ENCODE assay signal across 15 mouse cellular contexts in genomic region chr13:89780276-89780675, GRCm38 (mm10).
"Had no signal": no experiment of that assay in that cellular context is flagged by ENCODE, and none has a peak within 500 bp of the region (broad histone marks: within the 10 kb centered on the region; RNA-seq: fewer than 3 reads in every experiment).

No protein-coding gene starts in this region.

- H3K4me3 ChIP-seq: midbrain, embryonic 10.5 days; midbrain, embryonic 12.5 days; myocyte; neural tube, embryonic 13.5 days; neural tube, embryonic 15.5 days; stomach, embryonic 15.5 days had no signal

- H3K4me2 ChIP-seq: lung, embryonic 14.5 days; midbrain, embryonic 12.5 days; neural tube, embryonic 13.5 days; neural tube, embryonic 15.5 days; stomach, embryonic 15.5 days had no signal

- H3K4me1 ChIP-seq: neural tube, embryonic 15.5 days; stomach, embryonic 15.5 days had no signal

- H3K9ac ChIP-seq: lung, embryonic 14.5 days; midbrain, embryonic 12.5 days; neural tube, embryonic 13.5 days; neural tube, embryonic 15.5 days; stomach, embryonic 15.5 days had no signal

- H3K36me3 ChIP-seq: midbrain, embryonic 10.5 days; midbrain, embryonic 12.5 days; neural tube, embryonic 13.5 days; neural tube, embryonic 15.5 days; stomach, embryonic 15.5 days had no signal

- H3K27me3 ChIP-seq: midbrain, embryonic 12.5 days; neural tube, embryonic 13.5 days; neural tube, embryonic 15.5 days; stomach, embryonic 15.5 days had no signal

- H3K9me3 ChIP-seq: midbrain, embryonic 10.5 days; midbrain, embryonic 12.5 days; neural tube, embryonic 13.5 days; neural tube, embryonic 15.5 days; stomach, embryonic 15.5 days had no signal

- DNase-seq: lung, adult 18-20 months; lung, embryonic 14.5 days; lung, postnatal 10 days; lung, postnatal 4 days; midbrain, embryonic 14.5 days; right cerebral cortex, postnatal 14 days; thymus, adult 2 months; thymus, postnatal 36 days had no signal

- H3K27ac ChIP-seq: midbrain, embryonic 10.5 days; midbrain, embryonic 12.5 days; neural tube, embryonic 13.5 days; neural tube, embryonic 15.5 days; stomach, embryonic 15.5 days; stomach, postnatal 0 days had no signal
